Mouse (Mus musculus): Measurements from ENCODE around the gene Snapc3. TPM values are rescaled to one million over a fixed set of nuclear protein-coding genes. Genes with fewer than 3 reads are reported as not detected.

The Snapc3 gene
- total and polyA plus RNA-seq, 3 experiments = 18.2 to 28.7 (median 18.8) TPM

GRCm38 (mm10) chr4:83512217-83512616, 94.7 kb downstream of the Snapc3 start:
- Histone ChIP-seq H3K9ac (ENCODE audit: insufficient read depth, low read depth) (peak overlapping the region; percentile 57), H3K9me3 (replicated peaks; ENCODE audit: low read length) (no peaks in the 10 kb centered on the region), H3K79me2 (replicated peaks; ENCODE audit: control insufficient read depth, extremely low read depth, insufficient read depth, poor library complexity, severe bottlenecking) (no peaks in the 10 kb centered on the region), H3K36me3 (replicated peaks in 1 of 2; ENCODE audit: control insufficient read depth in 1 of 2, insufficient read depth in 1 of 2, low read length in 1 of 2) (no peaks in the 10 kb centered on the region), H3K4me2 (ENCODE audit: insufficient read depth, low read depth, poor library complexity, severe bottlenecking) (peak overlapping the region; percentile 72), H3K4me1 (ENCODE audit: control insufficient read depth in 1 of 2, insufficient read depth in 2 of 2) (peaks cover 11 to 45% of the 10 kb centered on the region in 2 experiments), H3K27ac (ENCODE audit: insufficient read depth, low read depth) (peak overlapping the region; percentile 11; the same call in 1 of the 2 replicates), H3K4me3 (replicated peaks in 1 of 3; ENCODE audit: low read depth in 2 of 3, low read length in 2 of 3, poor library complexity in 1 of 3) (no peak overlapping the region), H3K27me3 (replicated peaks) (no peaks in the 10 kb centered on the region)
- in situ Hi-C loops (cut with MboI; ENCODE audit: low pct_ligation_motif_present, low pct_unique_long_range_greater_than_20kb, low sequenced_read_pairs) = loop anchor here (25.0 kb wide), 1 partner anchor 200 kb away; the partner anchor contains the start of gene Ttc39b
- no peak for DNase-seq (ENCODE audit: extremely low read depth)
- no peak for TF ChIP-seq ZMIZ1 (IDR thresholded peaks at IDR 0.05; ENCODE audit: low read depth, low read length)
- TF ChIP-seq NELFE (IDR thresholded peaks at IDR 0.05; ENCODE audit: low read depth, low read length) = no peak
- no peak for TF ChIP-seq MAZ (IDR thresholded peaks at IDR 0.05; ENCODE audit: low read depth, low read length)
- TF ChIP-seq BHLHE40 (IDR thresholded peaks at IDR 0.05; ENCODE audit: low read depth, low read length) = no peak
- no peak for TF ChIP-seq UBTF (IDR thresholded peaks at IDR 0.05; ENCODE audit: low read depth, low read length)
- TF ChIP-seq ELF1 (IDR thresholded peaks at IDR 0.05; ENCODE audit: low read depth, low read length) = no peak
- TF ChIP-seq ETS1 (conservative IDR thresholded peaks at IDR 0.05; ENCODE audit: low read depth, low read length) = peak; percentile 62
- 0 out of 2 replicates have a peak, but pooled peaks have one; percentile 43 for TF ChIP-seq IRF4 (IDR thresholded peaks at IDR 0.05; ENCODE audit: low read depth, low read length)
- no peak for TF ChIP-seq POLR2AphosphoS2 (IDR thresholded peaks at IDR 0.05; ENCODE audit: low read depth, low read length)
- 0 out of 2 replicates have a peak, but pooled peaks have one; percentile 15 for TF ChIP-seq EP300 (IDR thresholded peaks at IDR 0.05; ENCODE audit: low read length)
- no peak for TF ChIP-seq ZNF384 (IDR thresholded peaks at IDR 0.05; ENCODE audit: low read depth, low read length)
- TF ChIP-seq MXI1 (IDR thresholded peaks at IDR 0.05; ENCODE audit: low read depth, low read length) = no peak; the same call in none of the 2 replicates
- no peak for TF ChIP-seq JUND (conservative IDR thresholded peaks at IDR 0.05; ENCODE audit: low read depth, low read length)
- TF ChIP-seq USF1 (IDR thresholded peaks at IDR 0.05; ENCODE audit: low read depth, low read length) = no peak
- dilution Hi-C loops (cut with MboI; ENCODE audit: extremely low pct_ligation_motif_present, extremely low pct_unique_long_range_greater_than_20kb, low sequenced_read_pairs) = no loop called here

GRCm38 (mm10) chr4:83512644-83513043, 95.1 kb downstream of the Snapc3 start:
- H3K27ac ChIP-seq (ENCODE audit: insufficient read depth, low read depth) = peak overlapping the region; percentile 14; the same call in 1 of the 2 replicates
- no peak for DNase-seq (ENCODE audit: extremely low read depth)
- no peaks in the 10 kb centered on the region for H3K79me2 ChIP-seq (replicated peaks; ENCODE audit: control insufficient read depth, extremely low read depth, insufficient read depth, poor library complexity, severe bottlenecking)
- H3K36me3 ChIP-seq (replicated peaks in 1 of 2; ENCODE audit: control insufficient read depth in 1 of 2, insufficient read depth in 1 of 2, low read length in 1 of 2) = no peaks in the 10 kb centered on the region
- peaks cover 11 to 45% of the 10 kb centered on the region in 2 experiments for H3K4me1 ChIP-seq (ENCODE audit: control insufficient read depth in 1 of 2, insufficient read depth in 2 of 2)
- peak overlapping the region; percentile 57 for H3K9ac ChIP-seq (ENCODE audit: insufficient read depth, low read depth)
- H3K27me3 ChIP-seq (replicated peaks) = no peaks in the 10 kb centered on the region
- no peak overlapping the region for H3K4me3 ChIP-seq (replicated peaks in 1 of 3; ENCODE audit: low read depth in 2 of 3, low read length in 2 of 3, poor library complexity in 1 of 3)
- in situ Hi-C loops (cut with MboI; ENCODE audit: low pct_ligation_motif_present, low pct_unique_long_range_greater_than_20kb, low sequenced_read_pairs) = loop anchor here (25.0 kb wide), 1 partner anchor 200 kb away; the partner anchor contains the start of gene Ttc39b
- peak overlapping the region; percentile 72 for H3K4me2 ChIP-seq (ENCODE audit: insufficient read depth, low read depth, poor library complexity, severe bottlenecking)
- dilution Hi-C loops (cut with MboI; ENCODE audit: extremely low pct_ligation_motif_present, extremely low pct_unique_long_range_greater_than_20kb, low sequenced_read_pairs) = no loop called here
- H3K9me3 ChIP-seq (replicated peaks; ENCODE audit: low read length) = no peaks in the 10 kb centered on the region
- TF ChIP-seq EP300 (IDR thresholded peaks at IDR 0.05; ENCODE audit: low read length) (0 out of 2 replicates have a peak, but pooled peaks have one; percentile 0), ZNF384 (IDR thresholded peaks at IDR 0.05; ENCODE audit: low read depth, low read length) (0 out of 2 replicates have a peak, but pooled peaks have one; percentile 31), USF2 (conservative IDR thresholded peaks at IDR 0.05; ENCODE audit: low read depth, low read length) (no peak)

Data from CH12.LX (cell line).